Mouse (Mus musculus) neural tube, embryonic 14.5 days (tissue): ENCODE measurements at regions not wholly inside any gene's neighbourhood (a gene's known extent, or its start where the extent isn't known, plus 50 kb on each side); places are given as distances from the start of the nearest gene placed in this dataset.

Experiments
- ATAC-seq: fragments of 200-750 bp; cut with Nextera tagmentation; 2 replicates; pipeline ENCODE4 v1.8.0; 2017; ENCODE audit warnings: low read depth, mild to moderate bottlenecking, moderate TSS enrichment, moderate library complexity
- H3K27ac ChIP-seq: fragments of 300-500 bp; sonication (generic); 2 replicates; pipeline ENCODE4 v1.5.1; 2014; ENCODE audit warnings: low read depth, mild to moderate bottlenecking, control low read depth, low read length, moderate library complexity, mixed read lengths
- H3K27me3 ChIP-seq: fragments of 300-500 bp; sonication (generic); 2 replicates; pipeline ENCODE4 v1.6.1; 2014; ENCODE audit warnings: low read length; ENCODE audit not compliant: control insufficient read depth, insufficient read depth
- H3K36me3 ChIP-seq: fragments of 300-500 bp; sonication (generic); 2 replicates; pipeline ENCODE4 v1.6.1; 2014; ENCODE audit warnings: low read length, mixed read lengths; ENCODE audit not compliant: control insufficient read depth, insufficient read depth
- H3K4me1 ChIP-seq: fragments of 300-500 bp; sonication (generic); 2 replicates; pipeline ENCODE4 v1.6.1; 2014; ENCODE audit warnings: low read length; ENCODE audit not compliant: control insufficient read depth, insufficient read depth
- H3K4me2 ChIP-seq: fragments of 300-500 bp; sonication (generic); 2 replicates; pipeline ENCODE4 v1.6.1; 2014; ENCODE audit warnings: mild to moderate bottlenecking, low read depth, low read length, control low read depth
- H3K4me3 ChIP-seq: fragments of 300-500 bp; sonication (generic); 2 replicates; pipeline ENCODE4 v1.5.1; 2014; ENCODE audit warnings: low read depth, low read length, control low read depth, mixed read lengths
- H3K9ac ChIP-seq: fragments of 300-500 bp; sonication (generic); replicated peaks from 2 replicates; pipeline ENCODE4 v1.6.1; 2014; ENCODE audit warnings: low read depth, mild to moderate bottlenecking, control low read depth, low read length, mixed read lengths
- H3K9me3 ChIP-seq: fragments of 300-500 bp; sonication (generic); 2 replicates; pipeline ENCODE4 v1.6.1; 2016; ENCODE audit warnings: low read length; ENCODE audit not compliant: control insufficient read depth
- WGBS: fragments of 180-500 bp; shearing (Covaris S2); extraction: QIAGEN DNeasy Blood & Tissue Kit; methylation state at CpG from one replicate; pipeline ENCODE4 v1.1.7; 2014; 5-methylcytosine and 5-hydroxymethylcytosine counted together

GRCm38 (mm10) chr10:99393523-99393922 lies 130.5 kb downstream of the Dusp6 start:
- WGBS, result 75% methylated on average over 8 of the region's 8 CpGs
- H3K4me1 ChIP-seq, result no peaks in the 10 kb centered on the region
- H3K27me3 ChIP-seq, result no peaks in the 10 kb centered on the region
- no peaks in the 10 kb centered on the region for H3K9me3 ChIP-seq
- no peak overlapping the region for H3K9ac ChIP-seq
- no peak overlapping the region for H3K4me2 ChIP-seq
- H3K27ac ChIP-seq, result no peak overlapping the region
- H3K36me3 ChIP-seq, result no peaks in the 10 kb centered on the region
- ATAC-seq, result no peak
- no peak overlapping the region for H3K4me3 ChIP-seq

- Histone ChIP-seq H3K36me3 (no peaks in the 10 kb centered on the region), H3K9ac (no peak overlapping the region), H3K4me2 (no peak overlapping the region), H3K27me3 (no peaks in the 10 kb centered on the region), H3K4me1 (no peaks in the 10 kb centered on the region), H3K4me3 (no peak overlapping the region), H3K27ac (no peak overlapping the region), H3K9me3 (no peaks in the 10 kb centered on the region)
- WGBS, result 93% methylated on average over 1 of the region's 1 CpGs
- no peak for ATAC-seq
Measured at GRCm38 (mm10) chr10:99395411-99395810, 132.4 kb downstream of the Dusp6 start.

GRCm38 (mm10) chr10:99396630-99397029 lies 133.6 kb downstream of the Dusp6 start:
- Histone ChIP-seq H3K4me1 (no peaks in the 10 kb centered on the region), H3K9me3 (no peaks in the 10 kb centered on the region), H3K36me3 (no peaks in the 10 kb centered on the region), H3K4me2 (no peak overlapping the region), H3K9ac (no peak overlapping the region), H3K27me3 (no peaks in the 10 kb centered on the region), H3K4me3 (no peak overlapping the region), H3K27ac (no peak overlapping the region)
- 88% methylated on average over 3 of the region's 3 CpGs for WGBS
- ATAC-seq, result no peak

- no peak overlapping the region for H3K4me3 ChIP-seq
- no peak overlapping the region for H3K4me2 ChIP-seq
- no peaks in the 10 kb centered on the region for H3K9me3 ChIP-seq
- no peak overlapping the region for H3K27ac ChIP-seq
- 96% methylated on average over 6 of the region's 6 CpGs for WGBS
- H3K27me3 ChIP-seq, result no peaks in the 10 kb centered on the region
- no peaks in the 10 kb centered on the region for H3K4me1 ChIP-seq
- no peak overlapping the region for H3K9ac ChIP-seq
- ATAC-seq, result no peak
- H3K36me3 ChIP-seq, result no peaks in the 10 kb centered on the region
Measured at GRCm38 (mm10) chr10:99400076-99400475, 137.0 kb downstream of the Dusp6 start.

- no peaks in the 10 kb centered on the region for H3K27me3 ChIP-seq
- H3K27ac ChIP-seq, result no peak overlapping the region
- H3K4me1 ChIP-seq, result no peaks in the 10 kb centered on the region
- no peaks in the 10 kb centered on the region; the same call in 1 of the 2 replicates for H3K9me3 ChIP-seq
- no peak for ATAC-seq
- H3K36me3 ChIP-seq, result no peaks in the 10 kb centered on the region
- no peak overlapping the region for H3K4me3 ChIP-seq
- no peak overlapping the region for H3K4me2 ChIP-seq
- H3K9ac ChIP-seq, result no peak overlapping the region
- 94% methylated on average over 2 of the region's 2 CpGs for WGBS
Measured at GRCm38 (mm10) chr10:99406764-99407163, 143.7 kb downstream of the Dusp6 start.

- ATAC-seq, result no peak
- Histone ChIP-seq H3K4me1 (no peaks in the 10 kb centered on the region), H3K4me2 (no peak overlapping the region), H3K4me3 (no peak overlapping the region), H3K36me3 (no peaks in the 10 kb centered on the region), H3K27me3 (no peaks in the 10 kb centered on the region), H3K27ac (no peak overlapping the region), H3K9ac (no peak overlapping the region), H3K9me3 (no peaks in the 10 kb centered on the region; the same call in 1 of the 2 replicates)
- 98% methylated on average over 2 of the region's 2 CpGs for WGBS
Measured at GRCm38 (mm10) chr10:99408786-99409185, 145.8 kb downstream of the Dusp6 start.

- H3K4me1 ChIP-seq, result no peaks in the 10 kb centered on the region
- 82% methylated on average over 11 of the region's 11 CpGs for WGBS
- no peak overlapping the region for H3K4me3 ChIP-seq
- no peak for ATAC-seq
- H3K36me3 ChIP-seq, result no peaks in the 10 kb centered on the region
- no peak overlapping the region for H3K9ac ChIP-seq
- no peaks in the 10 kb centered on the region; the same call in 1 of the 2 replicates for H3K9me3 ChIP-seq
- H3K27me3 ChIP-seq, result no peaks in the 10 kb centered on the region
- H3K27ac ChIP-seq, result no peak overlapping the region
- H3K4me2 ChIP-seq, result no peak overlapping the region
Measured at GRCm38 (mm10) chr10:99409744-99410143, 146.7 kb downstream of the Dusp6 start.

- Histone ChIP-seq H3K4me3 (no peak overlapping the region), H3K9me3 (no peaks in the 10 kb centered on the region; the same call in 1 of the 2 replicates), H3K27me3 (no peaks in the 10 kb centered on the region), H3K9ac (no peak overlapping the region), H3K4me2 (no peak overlapping the region), H3K4me1 (no peaks in the 10 kb centered on the region), H3K27ac (no peak overlapping the region), H3K36me3 (no peaks in the 10 kb centered on the region)
- no peak for ATAC-seq
- 90% methylated on average over 3 of the region's 3 CpGs for WGBS
Measured at GRCm38 (mm10) chr10:99410754-99411153, 147.7 kb downstream of the Dusp6 start.

GRCm38 (mm10) chr10:99413455-99413854 lies 150.4 kb downstream of the Dusp6 start:
- Histone ChIP-seq H3K4me1 (no peaks in the 10 kb centered on the region), H3K4me2 (no peak overlapping the region), H3K27me3 (no peaks in the 10 kb centered on the region), H3K9ac (no peak overlapping the region), H3K9me3 (no peaks in the 10 kb centered on the region; the same call in 1 of the 2 replicates), H3K36me3 (no peaks in the 10 kb centered on the region), H3K4me3 (no peak overlapping the region), H3K27ac (no peak overlapping the region)
- ATAC-seq, result no peak
- WGBS, result 86% methylated on average over 3 of the region's 3 CpGs

- Histone ChIP-seq H3K4me2 (no peak overlapping the region), H3K4me3 (no peak overlapping the region), H3K9ac (no peak overlapping the region), H3K27ac (no peak overlapping the region), H3K9me3 (no peaks in the 10 kb centered on the region), H3K27me3 (no peaks in the 10 kb centered on the region), H3K4me1 (no peaks in the 10 kb centered on the region), H3K36me3 (no peaks in the 10 kb centered on the region)
- WGBS, result 83% methylated on average over 8 of the region's 8 CpGs
- ATAC-seq, result no peak
Measured at GRCm38 (mm10) chr10:99416271-99416670, 153.2 kb downstream of the Dusp6 start.
